20 mouse cellular contexts compared by ENCODE assay signal in genomic region chr17:84175196-84175595, GRCm38 (mm10). TPM values are rescaled to one million over a fixed set of nuclear protein-coding genes. Genes with fewer than 3 reads are reported as not detected.
DNase-seq lines count a peak whose midpoint lies in the region; ATAC-seq and TF ChIP-seq lines count a peak whose summit lies in the region.
"Had no signal": no experiment of that assay in that cellular context is flagged by ENCODE, and none has a peak within 500 bp of the region (broad histone marks: within the 10 kb centered on the region; RNA-seq: fewer than 3 reads in every experiment).

No protein-coding gene starts in this region.

- no peak overlapping the region for H3K27ac ChIP-seq in stomach, postnatal 0 days (replicated peaks)
- H3K27ac ChIP-seq: embryonic facial prominence, embryonic 15.5 days; forebrain, embryonic 10.5 days; heart, embryonic 15.5 days had no signal

- intact Hi-C loops in left cerebral cortex, postnatal 25 days (cut with DNase I) = no loop called here

- H3K36me3 ChIP-seq in stomach, postnatal 0 days (ENCODE audit: control insufficient read depth, insufficient read depth, low read length) = no peaks in the 10 kb centered on the region
- H3K36me3 ChIP-seq: embryonic facial prominence, embryonic 15.5 days; heart, embryonic 15.5 days; liver, embryonic 13.5 days had no signal

- no peaks in the 10 kb centered on the region for H3K4me1 ChIP-seq in stomach, postnatal 0 days (replicated peaks; ENCODE audit: control insufficient read depth, insufficient read depth)

- no peak overlapping the region for H3K9ac ChIP-seq in stomach, postnatal 0 days (ENCODE audit: low read length)
- H3K9ac ChIP-seq: embryonic facial prominence, embryonic 15.5 days; heart, embryonic 15.5 days; liver, embryonic 13.5 days; lung, embryonic 14.5 days had no signal

- TF ChIP-seq CTCF in stomach, postnatal 0 days (IDR thresholded peaks at IDR 0.05; ENCODE audit: low read depth) = no peak

- no peaks in the 10 kb centered on the region for H3K27me3 ChIP-seq in stomach, postnatal 0 days (ENCODE audit: control insufficient read depth, insufficient read depth, low read length)
- H3K27me3 ChIP-seq: embryonic facial prominence, embryonic 15.5 days; heart, embryonic 15.5 days; liver, embryonic 13.5 days; Patski had no signal

- no peak overlapping the region for H3K4me2 ChIP-seq in stomach, postnatal 0 days (replicated peaks; ENCODE audit: low read depth)
- H3K4me2 ChIP-seq: embryonic facial prominence, embryonic 15.5 days; heart, embryonic 15.5 days; liver, embryonic 13.5 days; lung, embryonic 14.5 days had no signal

- no peak overlapping the region for H3K4me3 ChIP-seq in stomach, postnatal 0 days (ENCODE audit: low read depth, low read length)
- H3K4me3 ChIP-seq: embryonic facial prominence, embryonic 15.5 days; forebrain, embryonic 10.5 days; heart, embryonic 15.5 days; liver, embryonic 13.5 days had no signal

- 0 out of 2 replicates have a peak, but pooled peaks have one; percentile 16 for ATAC-seq in stomach, postnatal 0 days (ENCODE audit: low FRiP score, low TSS enrichment)
- ATAC-seq: Patski had no signal

- H3K9me3 ChIP-seq in stomach, postnatal 0 days (ENCODE audit: control insufficient read depth, low read length) = no peaks in the 10 kb centered on the region
- H3K9me3 ChIP-seq: heart, embryonic 15.5 days had no signal

- WGBS in stomach, postnatal 0 days = 97% methylated on average over 17 of the region's 17 CpGs

- no peak for TF ChIP-seq EP300 in stomach, postnatal 0 days (optimal IDR thresholded peaks at IDR 0.05)

- peak; percentile 1 for DNase-seq in adrenal gland, adult 2 months
- no peak for DNase-seq in adrenal gland, postnatal 25 days
- DNase-seq in kidney, postnatal 10 days = peak; percentile 5
- DNase-seq in kidney, postnatal 14 days = no peak
- DNase-seq in right cerebral cortex, postnatal 25 days = peak; percentile 1
- no peak for DNase-seq in right cerebral cortex, adult 2 months (ENCODE audit: low spot score in 2 of 2)
- DNase-seq in stomach, postnatal 0 days (ENCODE audit: low spot score) = peak; percentile 11
- no peak for DNase-seq in left cerebral cortex, postnatal 25 days (ENCODE audit: low spot score in 2 of 2)
- DNase-seq: adrenal gland, postnatal 36 days; cerebellum, adult 11-12 months; cerebellum, postnatal 14 days; gastrocnemius, postnatal 14 days; kidney, adult 11 months; liver, embryonic 13.5 days; lung, embryonic 14.5 days; lung, postnatal 36 days had no signal

RNA-seq across cellular contexts. Expression of gene Zfp36l2, which starts 12.6 kb away (rescaled TPM):
- 10 to 100 TPM; 53.6 to 87.6 TPM for total RNA-seq in adrenal gland, adult 2 months (2021)
- 159 and 170 TPM in 2 replicates for polyA plus RNA-seq in adrenal gland, adult 2 months (2012; rRNA removed)
- 52.0 and 56.5 TPM in 2 replicates for total RNA-seq in adrenal gland, postnatal 25 days (2021)
- 17.5 and 18.3 TPM in 2 replicates for polyA plus RNA-seq in stomach, postnatal 0 days (2015; fragmentation: Nextera tagmentation; extraction: Ambion mirVana)
- total RNA-seq in left cerebral cortex, postnatal 25 days (2021) = 10 to 100 TPM; 22.3 to 23.4 TPM

Comparison
In these comparisons a context has a peak if more than half of its experiments do, and no peak if none do; other contexts are left out.
1. DNase-seq: peak in adrenal gland, adult 2 months (single experiment), kidney, postnatal 10 days (single experiment), right cerebral cortex, postnatal 25 days (single experiment) and stomach, postnatal 0 days (single experiment); none in adrenal gland, postnatal 25 days (single experiment), kidney, postnatal 14 days (single experiment), right cerebral cortex, adult 2 months (0 of 2) and left cerebral cortex, postnatal 25 days (0 of 2).